Mouse (Mus musculus) embryonic facial prominence, embryonic 12.5 days (tissue): ENCODE results near the gene Tgfa. TPM values are rescaled to one million over a fixed set of nuclear protein-coding genes. Genes with fewer than 3 reads are reported as not detected.

Experiments used
- ATAC-seq: fragments of 200-750 bp; cut with Nextera tagmentation; 2 replicates; pipeline ENCODE4 v1.8.0; 2017; ENCODE audit not compliant: insufficient number of reproducible peaks, insufficient read depth, low FRiP score, low TSS enrichment
- H3K27ac ChIP-seq: fragments of 300-500 bp; sonication (generic); 2 replicates; pipeline ENCODE4 v1.5.1; 2016; ENCODE audit warnings: mild to moderate bottlenecking
- H3K27me3 ChIP-seq: fragments of 300-500 bp; sonication (generic); 2 replicates; pipeline ENCODE4 v1.6.1; 2016; ENCODE audit warnings: mild to moderate bottlenecking, moderate library complexity
- H3K36me3 ChIP-seq: fragments of 300-500 bp; sonication (generic); 2 replicates; pipeline ENCODE4 v1.6.1; 2016; ENCODE audit warnings: mild to moderate bottlenecking
- H3K4me1 ChIP-seq: fragments of 300-500 bp; sonication (generic); 2 replicates; pipeline ENCODE4 v1.6.1; 2016
- H3K4me2 ChIP-seq: fragments of 300-500 bp; sonication (generic); replicated peaks from 2 replicates; pipeline ENCODE4 v1.6.1; 2016; ENCODE audit warnings: mild to moderate bottlenecking, moderate library complexity
- H3K4me3 ChIP-seq: fragments of 300-500 bp; sonication (generic); 2 replicates; pipeline ENCODE4 v1.5.1; 2016; ENCODE audit warnings: mild to moderate bottlenecking
- H3K9ac ChIP-seq: fragments of 300-500 bp; sonication (generic); 2 replicates; pipeline ENCODE4 v1.6.1; 2016; ENCODE audit warnings: mild to moderate bottlenecking, moderate library complexity
- H3K9me3 ChIP-seq: fragments of 300-500 bp; sonication (generic); 2 replicates; pipeline ENCODE4 v1.6.1; 2016; ENCODE audit warnings: mild to moderate bottlenecking, moderate library complexity
- WGBS: fragments of 180-500 bp; shearing (Covaris S2); methylation state at CpG from one replicate; pipeline ENCODE4 v1.1.7; 2016; 5-methylcytosine and 5-hydroxymethylcytosine counted together
- polyA plus RNA-seq: library from polyadenylated mRNA; unstranded; fragments of >200 nt; fragmentation: Nextera tagmentation; extraction: Ambion mirVana; gene quantifications from 2 replicates; pipeline ENCODE4 v1.2.1, GENCODE M21; 2016

Gene Tgfa
- polyA plus RNA-seq, 1 experiment from 2014 or later: 3.6 TPM

- Histone ChIP-seq H3K4me2 (no peak overlapping the region), H3K9ac (no peak overlapping the region), H3K27me3 (no peaks in the 10 kb centered on the region; the same call in 1 of the 2 replicates), H3K36me3 (no peaks in the 10 kb centered on the region), H3K27ac (no peak overlapping the region), H3K4me3 (no peak overlapping the region), H3K9me3 (no peaks in the 10 kb centered on the region), H3K4me1 (peaks cover 6% of the 10 kb centered on the region; the same call in 1 of the 2 replicates)
- no peak for ATAC-seq
- WGBS: 77% methylated on average over 9 of the region's 9 CpGs
Observed at GRCm38 (mm10) chr6:86166426-86166825, 28.6 kb upstream of the Tgfa start.

GRCm38 (mm10) chr6:86167851-86168250 is 27.2 kb upstream of the Tgfa start:
- no peak overlapping the region for H3K4me3 ChIP-seq
- no peaks in the 10 kb centered on the region for H3K36me3 ChIP-seq
- ATAC-seq: no peak
- no peak overlapping the region for H3K4me2 ChIP-seq
- 61% methylated on average over 5 of the region's 5 CpGs for WGBS
- peaks cover 6% of the 10 kb centered on the region; the same call in 1 of the 2 replicates for H3K4me1 ChIP-seq
- H3K9ac ChIP-seq: no peak overlapping the region
- H3K27ac ChIP-seq: no peak overlapping the region
- no peaks in the 10 kb centered on the region; the same call in 1 of the 2 replicates for H3K27me3 ChIP-seq
- no peaks in the 10 kb centered on the region for H3K9me3 ChIP-seq

GRCm38 (mm10) chr6:86169166-86169565 is 25.9 kb upstream of the Tgfa start:
- Histone ChIP-seq H3K27ac (no peak overlapping the region), H3K27me3 (no peaks in the 10 kb centered on the region; the same call in 1 of the 2 replicates), H3K4me2 (no peak overlapping the region), H3K4me3 (no peak overlapping the region), H3K36me3 (no peaks in the 10 kb centered on the region), H3K9ac (no peak overlapping the region), H3K4me1 (peaks cover 6% of the 10 kb centered on the region; the same call in 1 of the 2 replicates), H3K9me3 (no peaks in the 10 kb centered on the region)
- no peak for ATAC-seq
- WGBS: 31% methylated on average over 4 of the region's 4 CpGs

- Histone ChIP-seq H3K4me3 (no peak overlapping the region), H3K27me3 (no peaks in the 10 kb centered on the region), H3K4me1 (peaks cover 8% of the 10 kb centered on the region), H3K9me3 (no peaks in the 10 kb centered on the region), H3K9ac (no peak overlapping the region), H3K27ac (no peak overlapping the region), H3K4me2 (no peak overlapping the region), H3K36me3 (no peaks in the 10 kb centered on the region)
- no peak for ATAC-seq
- WGBS: 78% methylated on average over 5 of the region's 5 CpGs
Observed at GRCm38 (mm10) chr6:86176236-86176635, 18.8 kb upstream of the Tgfa start.

DNA sequence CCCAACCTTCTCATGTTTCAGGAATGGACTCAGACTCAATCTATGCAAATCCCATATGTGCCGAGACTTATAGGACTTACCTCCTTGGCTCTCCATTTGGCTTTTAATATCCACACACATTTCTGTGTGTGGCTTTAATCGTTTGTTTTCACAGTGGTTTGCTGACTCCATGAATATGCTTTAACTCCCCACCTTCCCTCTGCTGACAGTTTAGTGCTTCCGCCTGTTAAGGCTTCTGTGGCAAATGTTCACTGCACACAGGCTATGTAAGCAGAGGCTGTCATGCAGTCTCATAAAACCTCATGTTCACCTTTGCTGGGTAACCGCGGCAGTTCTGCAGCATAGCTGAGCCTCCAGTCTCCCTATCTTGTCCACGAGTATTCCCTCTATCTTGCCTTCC is 18.3 kb upstream of the Tgfa start:
- Histone ChIP-seq H3K27ac (no peak overlapping the region), H3K4me2 (no peak overlapping the region), H3K36me3 (no peaks in the 10 kb centered on the region), H3K9ac (no peak overlapping the region), H3K27me3 (no peaks in the 10 kb centered on the region), H3K4me3 (no peak overlapping the region), H3K9me3 (no peaks in the 10 kb centered on the region), H3K4me1 (peaks cover 8% of the 10 kb centered on the region)
- ATAC-seq: no peak
- 59% methylated on average over 6 of the region's 6 CpGs for WGBS

- H3K27ac ChIP-seq: no peak overlapping the region
- no peaks in the 10 kb centered on the region for H3K27me3 ChIP-seq
- no peak for ATAC-seq
- 93% methylated on average over 9 of the region's 9 CpGs for WGBS
- no peak overlapping the region for H3K4me3 ChIP-seq
- no peak overlapping the region for H3K9ac ChIP-seq
- H3K4me2 ChIP-seq: no peak overlapping the region
- no peaks in the 10 kb centered on the region for H3K9me3 ChIP-seq
- no peaks in the 10 kb centered on the region for H3K36me3 ChIP-seq
- H3K4me1 ChIP-seq: peaks cover 8% of the 10 kb centered on the region
Observed at GRCm38 (mm10) chr6:86177331-86177982, 17.6 kb upstream of the Tgfa start.

DNA sequence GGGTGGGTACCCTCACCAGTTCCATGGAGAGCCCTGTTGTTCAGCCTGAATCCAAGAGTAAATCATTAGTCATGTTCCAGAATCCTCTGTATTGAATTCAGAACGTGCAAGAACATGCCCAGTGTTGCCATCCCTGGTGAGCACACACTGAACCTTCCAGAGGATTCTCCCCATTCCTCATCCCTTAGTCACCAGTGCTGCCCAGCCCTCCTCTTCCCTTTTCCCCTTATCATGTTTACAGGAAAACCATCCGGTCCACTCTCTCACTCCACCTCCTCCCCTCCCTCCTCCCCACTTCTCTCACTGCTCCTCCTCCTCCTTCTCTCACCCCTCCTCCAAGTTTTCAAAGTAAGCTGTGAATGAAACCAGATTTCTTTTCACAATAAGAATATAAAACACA is 14.4 kb upstream of the Tgfa start:
- no peak overlapping the region for H3K4me2 ChIP-seq
- H3K4me1 ChIP-seq: peaks cover 8% of the 10 kb centered on the region

GRCm38 (mm10) chr6:86182016-86182415 is 13.0 kb upstream of the Tgfa start:
- no peak for ATAC-seq
- no peak overlapping the region for H3K9ac ChIP-seq
- WGBS: 71% methylated on average over 9 of the region's 9 CpGs
- H3K27ac ChIP-seq: no peak overlapping the region
- no peaks in the 10 kb centered on the region for H3K9me3 ChIP-seq
- peaks cover 6% of the 10 kb centered on the region; the same call in 1 of the 2 replicates for H3K4me1 ChIP-seq
- no peaks in the 10 kb centered on the region for H3K27me3 ChIP-seq
- no peak overlapping the region for H3K4me3 ChIP-seq
- no peak overlapping the region for H3K4me2 ChIP-seq
- no peaks in the 10 kb centered on the region for H3K36me3 ChIP-seq

More for the DNA sequence above, 14.4 kb upstream of the Tgfa start:
- Histone ChIP-seq H3K9me3 (no peaks in the 10 kb centered on the region), H3K36me3 (no peaks in the 10 kb centered on the region), H3K27ac (no peak overlapping the region), H3K4me3 (no peak overlapping the region), H3K9ac (no peak overlapping the region), H3K27me3 (no peaks in the 10 kb centered on the region)
- 31% methylated on average over 2 of the region's 2 CpGs for WGBS
- no peak for ATAC-seq

- no peak overlapping the region for H3K4me2 ChIP-seq
- no peak for ATAC-seq
- no peak overlapping the region for H3K27ac ChIP-seq
- 81% methylated on average over 5 of the region's 5 CpGs for WGBS
- no peaks in the 10 kb centered on the region for H3K27me3 ChIP-seq
- no peak overlapping the region for H3K9ac ChIP-seq
- no peak overlapping the region for H3K4me3 ChIP-seq
- no peaks in the 10 kb centered on the region for H3K9me3 ChIP-seq
- H3K4me1 ChIP-seq: peaks cover 6% of the 10 kb centered on the region; the same call in 1 of the 2 replicates
- no peaks in the 10 kb centered on the region for H3K36me3 ChIP-seq
Observed at GRCm38 (mm10) chr6:86182626-86183025, 12.4 kb upstream of the Tgfa start.

GRCm38 (mm10) chr6:86186106-86186955 is 8.7 kb upstream of the Tgfa start:
- Histone ChIP-seq H3K27me3 (no peaks in the 10 kb centered on the region), H3K4me1 (no peaks in the 10 kb centered on the region), H3K9ac (no peak overlapping the region), H3K27ac (no peak overlapping the region), H3K4me2 (no peak overlapping the region), H3K9me3 (no peaks in the 10 kb centered on the region), H3K4me3 (no peak overlapping the region), H3K36me3 (no peaks in the 10 kb centered on the region)
- WGBS: 22% methylated on average over 14 of the region's 14 CpGs
- no peak for ATAC-seq

DNA sequence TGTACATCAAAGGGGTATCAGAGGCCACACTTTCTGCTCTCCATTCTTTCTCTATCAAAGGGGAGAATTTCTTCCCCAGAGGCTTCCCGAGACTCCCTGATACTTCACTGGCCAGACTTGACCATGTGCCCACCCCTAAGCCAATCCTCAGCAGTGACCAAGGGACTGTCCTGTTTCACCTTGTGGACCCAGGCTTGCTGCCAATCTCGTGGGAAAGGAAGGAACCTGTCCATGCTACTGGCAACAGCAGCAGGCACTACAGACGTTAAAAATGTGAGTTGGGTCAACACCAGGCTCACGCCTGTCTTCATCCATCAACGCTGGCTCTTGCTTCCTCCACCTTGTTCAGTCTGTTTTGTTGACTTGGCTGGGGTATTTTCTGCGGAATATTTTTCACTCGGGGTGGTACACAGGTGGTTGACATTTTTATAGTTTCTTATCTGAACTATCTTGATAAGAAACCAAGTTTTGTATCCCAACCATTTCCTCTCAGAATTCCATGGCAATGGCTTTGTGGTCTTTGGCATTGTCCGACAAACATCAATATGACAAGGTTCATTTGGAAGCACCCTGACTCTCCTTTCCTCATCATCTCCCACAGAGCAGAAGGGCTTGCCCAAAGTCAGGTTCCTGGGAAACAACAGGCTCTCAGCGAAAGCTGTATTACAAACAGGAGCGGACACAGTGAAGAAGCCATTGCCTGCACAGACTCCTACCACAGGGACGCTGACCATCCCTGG is 6.1 kb upstream of the Tgfa start:
- 82% methylated on average over 11 of the region's 11 CpGs for WGBS

More for the DNA sequence above, 6.1 kb upstream of the Tgfa start:
- Histone ChIP-seq H3K9me3 (no peaks in the 10 kb centered on the region), H3K36me3 (no peaks in the 10 kb centered on the region), H3K9ac (no peak overlapping the region), H3K4me2 (no peak overlapping the region), H3K4me3 (no peak overlapping the region), H3K27ac (no peak overlapping the region), H3K4me1 (no peaks in the 10 kb centered on the region), H3K27me3 (peaks cover 2% of the 10 kb centered on the region; the same call in 1 of the 2 replicates)
- ATAC-seq: no peak
